16 mouse cellular contexts compared by ENCODE assay signal in genomic region chr12:50508762-50509161, GRCm38 (mm10).
"Had no signal": no experiment of that assay in that cellular context is flagged by ENCODE, and none has a peak within 500 bp of the region (broad histone marks: within the 10 kb centered on the region; RNA-seq: fewer than 3 reads in every experiment).

No protein-coding gene starts in this region.

- H3K4me1 ChIP-seq: liver, embryonic 13.5 days; midbrain, embryonic 12.5 days; midbrain, embryonic 15.5 days; neural tube, embryonic 12.5 days; neural tube, embryonic 15.5 days had no signal

- H3K27ac ChIP-seq: left cerebral cortex, adult 2 months; liver, embryonic 13.5 days; macrophage; midbrain, embryonic 12.5 days; midbrain, embryonic 15.5 days; neural tube, embryonic 12.5 days; neural tube, embryonic 15.5 days; stomach, postnatal 0 days had no signal

- H3K27me3 ChIP-seq: liver, embryonic 13.5 days; midbrain, embryonic 12.5 days; midbrain, embryonic 15.5 days; neural tube, embryonic 12.5 days; neural tube, embryonic 15.5 days had no signal

- H3K4me3 ChIP-seq: left cerebral cortex, adult 2 months; liver, embryonic 13.5 days; midbrain, embryonic 12.5 days; midbrain, embryonic 15.5 days; neural tube, embryonic 12.5 days; neural tube, embryonic 15.5 days had no signal

- H3K36me3 ChIP-seq: liver, embryonic 13.5 days; midbrain, embryonic 12.5 days; midbrain, embryonic 15.5 days; neural tube, embryonic 12.5 days; neural tube, embryonic 15.5 days had no signal

- DNase-seq: layer of hippocampus, postnatal 36 days; liver, embryonic 13.5 days; lung, adult 2 months; right cerebral cortex, adult 18-20 months; right cerebral cortex, postnatal 14 days; right cerebral cortex, postnatal 4 days; thymus, adult 2 months; thymus, postnatal 14 days; thymus, postnatal 4 days had no signal
